Mouse (Mus musculus) adrenal gland, adult 18-20 months (tissue): Measurements from ENCODE around the gene Naxe. TPM values are rescaled to one million over a fixed set of nuclear protein-coding genes. Genes with fewer than 3 reads are reported as not detected.

Experiments used
- DNase-seq, 2 experiments: peaks; one replicate each; pipeline ENCODE4 v3.0.0; 2021 to 2022; ENCODE audit warnings: low spot score in 2 of 2
- total RNA-seq, 2 experiments: library from RNA; stranded (reverse); gene quantifications; 1 replicate in 1 of 2; 2 replicates in 1 of 2; pipeline ENCODE4 v1.2.3; 2021

Naxe gene
- total RNA-seq, 2 experiments from 2014 or later = 155 to 159 TPM

- peak; percentile 89 to 91 for DNase-seq
Observed at GRCm38 (mm10) chr3:88071783-88072182, 13.5 kb upstream of the Naxe start.

- DNase-seq = no peak
Observed at GRCm38 (mm10) chr3:88068386-88068785, 10.1 kb upstream of the Naxe start.

GRCm38 (mm10) chr3:88057030-88057429 is 1.3 kb downstream of the Naxe start:
- DNase-seq = no peak

GRCm38 (mm10) chr3:88049532-88049931 is 8.8 kb downstream of the Naxe start:
- no peak for DNase-seq

GRCm38 (mm10) chr3:88042661-88043421 is 15.5 kb downstream of the Naxe start, which contains the start of gene Gpatch4:
Gene Gpatch4 (plus strand): TSS chr3:88043108.
- peak; percentile 63 to 71 for DNase-seq

- DNase-seq = no peak
Observed at GRCm38 (mm10) chr3:88035561-88036293, 22.6 kb downstream of the Naxe start.

GRCm38 (mm10) chr3:88033506-88033905 is 24.8 kb downstream of the Naxe start:
- DNase-seq = no peak

- peak; percentile 20 to 38 for DNase-seq
Observed at GRCm38 (mm10) chr3:88030608-88031395, 27.5 kb downstream of the Naxe start.

GRCm38 (mm10) chr3:88027434-88028186 is 30.7 kb downstream of the Naxe start, which contains the start of gene Hapln2:
Gene Hapln2 (minus strand): TSS chr3:88027583.
- no peak for DNase-seq

GRCm38 (mm10) chr3:88026823-88027222 is 31.5 kb downstream of the Naxe start:
- no peak for DNase-seq

- DNase-seq = peak in 1 of 2 experiments; percentile 33
Observed at GRCm38 (mm10) chr3:88023192-88024074, 34.9 kb downstream of the Naxe start.

GRCm38 (mm10) chr3:88022322-88023191 is 35.7 kb downstream of the Naxe start:
- DNase-seq = peak; percentile 89 to 92

GRCm38 (mm10) chr3:88010634-88011265 is 47.5 kb downstream of the Naxe start:
- peak in 1 of 2 experiments; percentile 29 for DNase-seq

Other genes with a start within 250 kb of the Naxe start
- 10 to 100 TPM; 20.0 to 20.8 TPM for gene Pear1, start 234.2 kb downstream of the Naxe start, total RNA-seq
- gene Sh2d2a, start 211.7 kb downstream of the Naxe start, total RNA-seq = under 1 TPM; 0.33 to 0.80 TPM
- 10 to 100 TPM; 48.6 to 51.3 TPM for gene Prcc, start 172.9 kb downstream of the Naxe start, total RNA-seq
- gene Hdgf, start 152.2 kb downstream of the Naxe start, total RNA-seq = 100 to 1,000 TPM; 176 to 184 TPM
- gene Mrpl24, start 139.0 kb downstream of the Naxe start, total RNA-seq = 100 to 1,000 TPM; 111 to 121 TPM
- 10 to 100 TPM; 19.4 to 20.6 TPM for gene Isg20l2, start 128.2 kb downstream of the Naxe start, total RNA-seq
- gene Rrnad1, start 127.8 kb downstream of the Naxe start, total RNA-seq = 10 to 100 TPM; 14.7 to 21.9 TPM
- under 1 TPM in 1 of 2 experiments, not detected in 1; 0.33 TPM for gene Crabp2, start 109.8 kb downstream of the Naxe start, total RNA-seq
- gene Nes, start 87.4 kb downstream of the Naxe start, total RNA-seq = 10 to 100 TPM in 1 of 2 experiments, 1 to 10 TPM in 1; 5.9 to 19.4 TPM
- gene Bcan, start 58.3 kb downstream of the Naxe start, total RNA-seq = 10 to 100 TPM; 62.7 to 74.9 TPM
- not detected for gene Hapln2, start 30.9 kb downstream of the Naxe start, total RNA-seq
- 10 to 100 TPM; 15.9 to 18.9 TPM for gene Gpatch4, start 15.4 kb downstream of the Naxe start, total RNA-seq
- gene Ttc24, start 19.8 kb upstream of the Naxe start, total RNA-seq = not detected
- under 1 TPM; 0.64 to 0.80 TPM for gene Iqgap3, start 23.5 kb upstream of the Naxe start, total RNA-seq
- gene Mef2d, start 83.9 kb upstream of the Naxe start, total RNA-seq = 10 to 100 TPM; 83.3 to 90.7 TPM
- gene Rhbg, start 196.2 kb upstream of the Naxe start, total RNA-seq = 10 to 100 TPM; 11.2 to 17.8 TPM
- gene Gm38392, start 228.7 kb upstream of the Naxe start, total RNA-seq = 1 to 10 TPM in 1 of 2 experiments, under 1 TPM in 1; 0.58 to 1.0 TPM
- 1 to 10 TPM; 8.1 to 9.6 TPM for gene Tsacc, start 238.5 kb upstream of the Naxe start, total RNA-seq
- 100 to 1,000 TPM; 343 to 351 TPM for gene Cct3, start 238.6 kb upstream of the Naxe start, total RNA-seq